Mouse (Mus musculus) embryonic facial prominence, embryonic 14.5 days (tissue): ENCODE data around the gene Lifr. TPM values are rescaled to one million over a fixed set of nuclear protein-coding genes. Genes with fewer than 3 reads are reported as not detected.

Source experiments
- ATAC-seq: fragments of 200-750 bp; cut with Nextera tagmentation; 2 replicates; pipeline ENCODE4 v1.8.0; 2017; ENCODE audit warnings: low read depth, moderate number of reproducible peaks, moderate TSS enrichment
- DNase-seq: peaks from one replicate; pipeline ENCODE4 v3.0.0-alpha.2; 2015; ENCODE audit warnings: low spot score
- H3K27ac ChIP-seq: fragments of 300-500 bp; sonication (generic); replicated peaks from 2 replicates; pipeline ENCODE4 v1.5.1; 2014; ENCODE audit warnings: low read depth, mild to moderate bottlenecking, low read length, moderate library complexity
- H3K27me3 ChIP-seq: fragments of 300-500 bp; sonication (generic); replicated peaks from 2 replicates; pipeline ENCODE4 v1.6.1; 2014; ENCODE audit warnings: low read length; ENCODE audit not compliant: control insufficient read depth, insufficient read depth
- H3K36me3 ChIP-seq: fragments of 300-500 bp; sonication (generic); 2 replicates; pipeline ENCODE4 v1.6.1; 2014; ENCODE audit warnings: low read length, mixed read lengths; ENCODE audit not compliant: control insufficient read depth, insufficient read depth
- H3K4me1 ChIP-seq: fragments of 300-500 bp; sonication (generic); 2 replicates; pipeline ENCODE4 v1.6.1; 2014; ENCODE audit warnings: antibody characterized with exemption, low read length; ENCODE audit not compliant: control insufficient read depth, insufficient read depth
- H3K4me2 ChIP-seq: fragments of 300-500 bp; sonication (generic); 2 replicates; pipeline ENCODE4 v1.6.1; 2014; ENCODE audit warnings: low read depth, mild to moderate bottlenecking, low read length, moderate library complexity, mixed read lengths
- H3K4me3 ChIP-seq: fragments of 300-500 bp; sonication (generic); 2 replicates; pipeline ENCODE4 v1.5.1; 2014; ENCODE audit warnings: low read depth, mild to moderate bottlenecking, low read length
- H3K9ac ChIP-seq: fragments of 300-500 bp; sonication (generic); 2 replicates; pipeline ENCODE4 v1.6.1; 2014; ENCODE audit warnings: low read depth, mild to moderate bottlenecking, low read length, moderate library complexity, mixed read lengths
- H3K9me3 ChIP-seq: fragments of 300-500 bp; sonication (generic); 2 replicates; pipeline ENCODE4 v1.6.1; 2016; ENCODE audit warnings: low read length; ENCODE audit not compliant: control insufficient read depth
- WGBS: fragments of 180-500 bp; shearing (Covaris S2); extraction: QIAGEN DNeasy Blood & Tissue Kit; methylation state at CpG from one replicate; pipeline ENCODE4 v1.1.7; 2014; 5-methylcytosine and 5-hydroxymethylcytosine counted together
- polyA plus RNA-seq: library from polyadenylated mRNA; unstranded; fragments of >200 nt; fragmentation: Nextera tagmentation; extraction: Ambion mirVana; gene quantifications from 2 replicates; pipeline ENCODE4 v1.2.1, GENCODE M21; 2014

Lifr gene
- polyA plus RNA-seq, 1 experiment from 2014 or later: 39.2 TPM

- no peak for DNase-seq
- H3K4me1 ChIP-seq: no peaks in the 10 kb centered on the region
- WGBS: 68% methylated on average over 3 of the region's 3 CpGs
Observed at GRCm38 (mm10) chr15:7240950-7241349, 150.5 kb downstream of the Lifr start.

GRCm38 (mm10) chr15:7242161-7242850 lies 151.9 kb downstream of the Lifr start:
- H3K4me3 ChIP-seq: no peak overlapping the region
- H3K9ac ChIP-seq: no peak overlapping the region
- H3K4me2 ChIP-seq: no peak overlapping the region
- DNase-seq (no peak), ATAC-seq (no peak)
- WGBS: 67% methylated on average over 15 of the region's 15 CpGs
- H3K4me1 ChIP-seq: no peaks in the 10 kb centered on the region
- no peaks in the 10 kb centered on the region for H3K27me3 ChIP-seq
- no peak overlapping the region for H3K27ac ChIP-seq
- H3K9me3 ChIP-seq: no peaks in the 10 kb centered on the region
- no peaks in the 10 kb centered on the region for H3K36me3 ChIP-seq

More at GRCm38 (mm10) chr15:7240950-7241349, 150.5 kb downstream of the Lifr start:
- no peak overlapping the region for H3K4me2 ChIP-seq
- no peak overlapping the region for H3K9ac ChIP-seq
- no peak for ATAC-seq
- no peaks in the 10 kb centered on the region for H3K36me3 ChIP-seq
- no peaks in the 10 kb centered on the region for H3K27me3 ChIP-seq
- H3K27ac ChIP-seq: no peak overlapping the region
- no peaks in the 10 kb centered on the region for H3K9me3 ChIP-seq
- H3K4me3 ChIP-seq: no peak overlapping the region

Other genes with a start within 250 kb of the Lifr start
- gene Osmr, start 215.6 kb upstream of the Lifr start, polyA plus RNA-seq: 1.5 and 1.9 TPM in 2 replicates